Mouse (Mus musculus): Measurements from ENCODE around the gene Slc28a3.

DNA sequence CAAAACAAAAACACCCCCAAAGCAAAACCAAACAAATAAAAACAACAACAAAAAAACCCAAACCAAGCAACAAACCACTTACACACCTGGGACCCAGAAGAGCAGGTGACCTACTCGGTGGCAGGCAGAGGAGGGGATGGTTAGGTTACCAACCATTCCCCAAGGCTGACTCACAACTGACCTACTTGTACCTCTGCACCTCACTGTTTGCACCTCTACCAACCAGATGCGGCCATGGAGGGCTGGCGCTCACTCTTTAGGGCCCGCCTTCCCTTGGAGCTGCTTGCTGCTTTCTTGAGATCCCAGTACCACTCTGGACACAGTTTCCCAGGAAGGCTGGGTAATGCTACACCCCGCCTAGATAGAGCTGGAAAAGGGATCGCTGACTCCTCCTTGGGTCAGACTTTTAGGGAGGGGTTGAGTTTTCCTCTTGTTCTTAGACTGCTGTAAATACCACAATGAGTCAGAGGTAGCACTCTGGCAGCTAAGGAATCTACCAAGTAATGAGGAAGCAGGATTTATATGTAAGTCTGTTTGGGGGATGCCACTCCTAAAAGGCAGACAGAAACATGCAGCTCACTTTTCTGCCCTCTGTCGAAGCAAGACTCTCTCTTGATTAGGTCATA is 76.3 kb downstream of the Slc28a3 start:
- TF ChIP-seq CTCF (IDR thresholded peaks at IDR 0.05; ENCODE audit: extremely low read depth, insufficient read depth, insufficient read length, insufficient replicate concordance) = no peak
- no peak for TF ChIP-seq POLR2A (IDR thresholded peaks at IDR 0.05; ENCODE audit: low read depth, low read length)
